Comparison of ENCODE assay signal across 8 mouse cellular contexts in genomic region chr1:69686741-69687075, GRCm38 (mm10). TPM values are rescaled to one million over a fixed set of nuclear protein-coding genes. Genes with fewer than 3 reads are reported as not detected.
DNase-seq lines count a peak whose midpoint lies in the region; ATAC-seq and TF ChIP-seq lines count a peak whose summit lies in the region.

No protein-coding gene starts in this region.

- TF ChIP-seq CTCF in cortical plate, adult 2 months (IDR thresholded peaks at IDR 0.05; ENCODE audit: extremely low read depth, insufficient read depth, low read length): no peak

- 2% methylated on average over 6 of the region's 6 CpGs for WGBS in kidney, embryonic 14.5 days
- WGBS in hindbrain, embryonic 15.5 days: 1% methylated on average over 6 of the region's 6 CpGs
- WGBS in midbrain, embryonic 13.5 days: under 1% methylated on average over 6 of the region's 6 CpGs

- peak overlapping the region; percentile 69 for H3K9ac ChIP-seq in kidney, embryonic 14.5 days (ENCODE audit: low read depth, low read length)
- peak overlapping the region; percentile 56 for H3K9ac ChIP-seq in hindbrain, embryonic 15.5 days
- H3K9ac ChIP-seq in midbrain, embryonic 13.5 days (replicated peaks): peak overlapping the region; percentile 81

- H3K9me3 ChIP-seq in kidney, embryonic 14.5 days (ENCODE audit: control insufficient read depth, low read length): no peaks in the 10 kb centered on the region
- H3K9me3 ChIP-seq in hindbrain, embryonic 15.5 days: no peaks in the 10 kb centered on the region
- H3K9me3 ChIP-seq in midbrain, embryonic 13.5 days: no peaks in the 10 kb centered on the region

- TF ChIP-seq POLR2A in cortical plate, adult 2 months (IDR thresholded peaks at IDR 0.05; ENCODE audit: extremely low read depth, insufficient read depth, low read length): no peak

- no peaks in the 10 kb centered on the region for H3K27me3 ChIP-seq in kidney, embryonic 14.5 days (ENCODE audit: control insufficient read depth, insufficient read depth, low read length)
- H3K27me3 ChIP-seq in hindbrain, embryonic 15.5 days: no peaks in the 10 kb centered on the region
- no peaks in the 10 kb centered on the region for H3K27me3 ChIP-seq in midbrain, embryonic 13.5 days

- peak overlapping the region; percentile 71; the same call in 1 of the 2 replicates for H3K27ac ChIP-seq in kidney, embryonic 14.5 days (ENCODE audit: low read depth, low read length)
- H3K27ac ChIP-seq in cortical plate, adult 2 months (ENCODE audit: insufficient read depth, low read length): peak overlapping the region; percentile 80
- peak overlapping the region; percentile 84 for H3K27ac ChIP-seq in hindbrain, embryonic 15.5 days (replicated peaks)
- peak overlapping the region; percentile 85 for H3K27ac ChIP-seq in midbrain, embryonic 13.5 days

- no peaks in the 10 kb centered on the region for H3K36me3 ChIP-seq in kidney, embryonic 14.5 days (ENCODE audit: control insufficient read depth, insufficient read depth, low read length)
- no peaks in the 10 kb centered on the region for H3K36me3 ChIP-seq in hindbrain, embryonic 15.5 days
- no peaks in the 10 kb centered on the region for H3K36me3 ChIP-seq in midbrain, embryonic 13.5 days

- peak overlapping the region; percentile 75 for H3K4me3 ChIP-seq in kidney, embryonic 14.5 days (ENCODE audit: low read length)
- H3K4me3 ChIP-seq in cortical plate, adult 2 months (ENCODE audit: insufficient read depth, low read length): peak overlapping the region; percentile 72
- peak overlapping the region; percentile 96 for H3K4me3 ChIP-seq in hindbrain, embryonic 15.5 days
- peak overlapping the region; percentile 80 for H3K4me3 ChIP-seq in midbrain, embryonic 13.5 days (replicated peaks)

- H3K4me1 ChIP-seq in kidney, embryonic 14.5 days (ENCODE audit: control insufficient read depth, insufficient read depth, low read length): no peaks in the 10 kb centered on the region
- no peaks in the 10 kb centered on the region; the same call in 1 of the 2 replicates for H3K4me1 ChIP-seq in cortical plate, adult 2 months (ENCODE audit: control insufficient read depth, insufficient read depth, low read length)
- H3K4me1 ChIP-seq in hindbrain, embryonic 15.5 days (replicated peaks): peaks cover 27% of the 10 kb centered on the region
- H3K4me1 ChIP-seq in midbrain, embryonic 13.5 days (replicated peaks): peaks cover 21% of the 10 kb centered on the region

- H3K4me2 ChIP-seq in kidney, embryonic 14.5 days (replicated peaks; ENCODE audit: low read depth, low read length): peak overlapping the region; percentile 74
- H3K4me2 ChIP-seq in hindbrain, embryonic 15.5 days: peak overlapping the region; percentile 82
- peak overlapping the region; percentile 72 for H3K4me2 ChIP-seq in midbrain, embryonic 13.5 days (replicated peaks)

- no peak for DNase-seq in kidney, adult 8-10 months
- DNase-seq in cerebellum, adult 18-20 months: no peak
- DNase-seq in gastrocnemius, postnatal 25 days: no peak
- no peak for DNase-seq in ovary, postnatal 14 days (ENCODE audit: low spot score)

- ATAC-seq in kidney, embryonic 14.5 days (ENCODE audit: low FRiP score, low TSS enrichment): no peak
- ATAC-seq in hindbrain, embryonic 15.5 days (ENCODE audit: low FRiP score, low read depth): peak; percentile 4; the same call in 1 of the 2 replicates
- peak; percentile 8 for ATAC-seq in midbrain, embryonic 13.5 days

RNA-seq across cellular contexts. Expression of gene Ikzf2, which starts 0.3 kb away (rescaled TPM):
- polyA plus RNA-seq in kidney, embryonic 14.5 days (2014; fragmentation: Nextera tagmentation; extraction: Ambion mirVana): 4.8 and 5.6 TPM in 2 replicates
- polyA plus RNA-seq in cortical plate, adult 2 months (2012; rRNA removed): 1.4 and 1.5 TPM in 2 replicates
- 3.3 and 3.6 TPM in 2 replicates for polyA plus RNA-seq in hindbrain, embryonic 15.5 days (2015; fragmentation: Nextera tagmentation; extraction: Ambion mirVana)
- polyA plus RNA-seq in midbrain, embryonic 13.5 days (2015; fragmentation: Nextera tagmentation; extraction: Ambion mirVana): 4.8 and 5.5 TPM in 2 replicates
- total RNA-seq in gastrocnemius, postnatal 25 days (2021): 10 to 100 TPM in 1 of 2 experiments, 1 to 10 TPM in 1; 9.1 to 14.5 TPM
